Mouse (Mus musculus) ES-E14 (cell line): ENCODE data around the gene Ahctf1. TPM values are rescaled to one million over a fixed set of nuclear protein-coding genes. Genes with fewer than 3 reads are reported as not detected.

Source experiments
- DNase-seq: peaks from one replicate; pipeline ENCODE4 v3.0.0-alpha.2; 2013; ENCODE audit warnings: low read depth, low spot score
- H3K27ac ChIP-seq: 2 replicates; pipeline ENCODE4 v1.5.1; 2012; ENCODE audit warnings: low read depth, mild to moderate bottlenecking, low read length, moderate library complexity, mixed read lengths; ENCODE audit not compliant: poor library complexity, insufficient read depth, severe bottlenecking
- H3K36me3 ChIP-seq: 2 replicates; pipeline ENCODE4 v1.6.1; 2012; ENCODE audit warnings: mild to moderate bottlenecking, low read length, moderate library complexity, mixed read lengths; ENCODE audit not compliant: control insufficient read depth, poor library complexity, insufficient read depth, severe bottlenecking
- H3K4me1 ChIP-seq, 2 experiments: fragments of 150-350 bp in 1 of 2; sonication (generic) in 1 of 2; 2 replicates each; pipeline ENCODE4 v1.6.1; 2012; ENCODE audit warnings: low read length in 2 of 2, mild to moderate bottlenecking in 1 of 2, mixed read lengths in 1 of 2; ENCODE audit not compliant: control insufficient read depth in 2 of 2, insufficient read depth in 2 of 2, poor library complexity in 1 of 2
- H3K4me3 ChIP-seq, 2 experiments: fragments of 150-350 bp in 1 of 2; sonication (generic) in 1 of 2; 2 replicates each; pipeline ENCODE4 v1.5.1; 2012; ENCODE audit warnings: low read length in 2 of 2, low read depth in 1 of 2, mild to moderate bottlenecking in 1 of 2, mixed read lengths in 1 of 2; ENCODE audit not compliant: insufficient read depth in 1 of 2, poor library complexity in 1 of 2, severe bottlenecking in 1 of 2
- H3K9ac ChIP-seq: 2 replicates; pipeline ENCODE4 v1.6.1; 2012; ENCODE audit warnings: low read depth, mild to moderate bottlenecking, low read length, mixed read lengths; ENCODE audit not compliant: poor library complexity, insufficient read depth, severe bottlenecking
- H3K9me3 ChIP-seq: fragments of 150-350 bp; sonication (generic); 2 replicates; pipeline ENCODE4 v1.6.1; 2012; ENCODE audit warnings: low read depth, mild to moderate bottlenecking, low read length; ENCODE audit not compliant: control insufficient read depth, insufficient read depth
- CHD2 ChIP-seq: IDR thresholded peaks from 2 replicates; pipeline ENCODE4 v1.6.1; 2014; ENCODE audit warnings: mild to moderate bottlenecking, low read depth, low read length, inconsistent platforms
- HCFC1 ChIP-seq: IDR thresholded peaks from 2 replicates; pipeline ENCODE4 v1.6.1; 2012; ENCODE audit warnings: low read length, inconsistent platforms, borderline replicate concordance; ENCODE audit not compliant: insufficient read depth
- MAFK ChIP-seq: IDR thresholded peaks from 2 replicates; pipeline ENCODE4 v1.6.1; 2014; ENCODE audit warnings: mild to moderate bottlenecking, low read depth, low read length, inconsistent platforms; ENCODE audit not compliant: insufficient read depth
- ZC3H11A ChIP-seq: IDR thresholded peaks from 2 replicates; pipeline ENCODE4 v1.6.1; 2012; ENCODE audit warnings: low read depth, mild to moderate bottlenecking, inconsistent platforms, low read length, borderline replicate concordance
- ZNF384 ChIP-seq: IDR thresholded peaks from 2 replicates; pipeline ENCODE4 v1.6.1; 2012; ENCODE audit warnings: low read depth, low read length, inconsistent platforms
- in situ Hi-C, 2 experiments: fragments of 600-800 bp; cut with MboI; formaldehyde crosslinking; loops; one replicate each; pipeline ENCODE4 v1.15.1; 2025; ENCODE audit warnings: low sequenced_read_pairs in 2 of 2, inconsistent platforms in 1 of 2; ENCODE audit not compliant: unreplicated experiment in 2 of 2
- total RNA-seq: library from RNA; depleted of rRNA; stranded (reverse); fragments of 300-350 nt; gene quantifications from 2 replicates; pipeline ENCODE4 v1.2.3, GENCODE M21; 2012

The Ahctf1 gene
- total RNA-seq, 1 experiment, result 90.2 TPM

DNA sequence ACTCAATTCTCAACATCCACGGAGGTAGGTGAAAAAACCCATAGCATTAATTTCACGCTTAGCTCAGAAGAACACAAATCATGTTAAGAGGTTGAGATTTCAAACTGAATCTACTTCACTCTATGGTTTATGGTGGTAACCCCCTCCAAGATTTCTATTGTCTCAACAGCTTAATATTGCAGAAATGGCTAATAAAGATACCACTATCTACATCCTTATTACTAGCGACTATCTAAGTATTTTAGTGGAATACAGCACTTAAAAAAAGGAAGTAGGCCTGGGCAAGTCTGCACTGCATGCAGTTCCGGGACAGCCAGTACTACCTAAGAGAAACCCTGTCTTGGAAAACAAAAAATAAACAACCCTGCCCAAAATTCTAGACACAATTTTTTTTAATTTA is 42.9 kb downstream of the Ahctf1 start:
- in situ Hi-C loops, result loop anchor here (25.0 kb wide), 3 partner anchors 827 to 1423 kb away; partner anchors contain the start of gene Hnrnpu (in 1 of the 2)

DNA sequence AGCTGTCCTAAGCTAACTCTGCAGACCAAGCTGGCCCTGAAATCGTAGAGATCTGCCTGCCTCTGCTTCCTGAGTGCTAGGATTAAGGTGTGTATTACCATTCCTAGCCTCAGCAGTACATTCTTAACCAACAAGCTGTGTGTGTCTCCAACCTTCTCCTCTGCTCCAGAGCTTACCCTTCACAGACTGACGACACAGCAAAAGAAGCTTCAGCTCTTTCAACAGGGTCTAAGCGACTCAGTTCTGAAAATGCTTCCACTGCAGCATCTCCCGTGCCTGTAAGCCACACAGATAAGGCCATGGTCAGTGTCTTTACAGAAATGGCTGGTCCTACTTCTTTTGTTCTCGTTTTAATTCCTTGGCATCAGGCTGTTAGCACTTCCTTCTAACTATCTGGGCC is 43.4 kb downstream of the Ahctf1 start:
- TF ChIP-seq HCFC1 (no peak), MAFK (no peak), ZNF384 (no peak), ZC3H11A (no peak), CHD2 (no peak)
- H3K9ac ChIP-seq, result no peak overlapping the region
- no peaks in the 10 kb centered on the region for H3K9me3 ChIP-seq
- DNase-seq, result no peak
- H3K4me1 ChIP-seq, result no peaks in the 10 kb centered on the region
- H3K27ac ChIP-seq, result no peak overlapping the region
- no peak overlapping the region for H3K4me3 ChIP-seq
- in situ Hi-C loops, result loop anchor here (25.0 kb wide), 3 partner anchors 827 to 1423 kb away; partner anchors contain the start of gene Hnrnpu (in 1 of the 2)
- peaks cover 29% of the 10 kb centered on the region for H3K36me3 ChIP-seq

More for the DNA sequence above, 42.9 kb downstream of the Ahctf1 start:
- DNase-seq, result no peak
- Histone ChIP-seq H3K4me3 (no peak overlapping the region), H3K9ac (no peak overlapping the region), H3K36me3 (peaks cover 27% of the 10 kb centered on the region), H3K27ac (no peak overlapping the region), H3K4me1 (no peaks in the 10 kb centered on the region), H3K9me3 (no peaks in the 10 kb centered on the region)
- no peak for TF ChIP-seq MAFK

DNA sequence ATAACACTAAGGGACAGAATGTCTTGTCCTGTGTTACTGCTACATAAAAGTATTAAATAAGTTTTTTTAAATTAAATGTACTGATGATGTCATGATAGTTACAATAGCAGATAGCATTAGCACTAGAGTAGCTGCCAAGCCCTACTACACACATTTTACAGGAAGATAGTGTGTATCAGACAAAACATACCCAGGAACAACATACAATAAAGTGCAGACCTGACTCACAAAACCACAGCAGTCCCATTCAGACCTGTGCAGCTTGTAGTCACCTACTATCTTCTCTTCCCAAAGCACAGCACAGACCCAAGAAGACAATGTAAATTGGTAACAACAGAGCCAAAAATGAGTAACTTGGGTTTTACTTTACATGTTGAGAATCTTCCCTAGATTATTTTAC is 47.0 kb downstream of the Ahctf1 start:
- Histone ChIP-seq H3K36me3 (peaks cover 36% of the 10 kb centered on the region), H3K9ac (no peak overlapping the region), H3K4me1 (no peaks in the 10 kb centered on the region), H3K27ac (no peak overlapping the region), H3K4me3 (no peak overlapping the region), H3K9me3 (no peaks in the 10 kb centered on the region)
- in situ Hi-C loops, result loop anchor here (5.0 to 25.0 kb wide), 4 partner anchors 36 to 1419 kb away; partner anchors contain the start of gene Hnrnpu (in 1 of the 2)
- TF ChIP-seq ZC3H11A (no peak), CHD2 (no peak), MAFK (no peak), HCFC1 (no peak), ZNF384 (no peak)
- no peak for DNase-seq

DNA sequence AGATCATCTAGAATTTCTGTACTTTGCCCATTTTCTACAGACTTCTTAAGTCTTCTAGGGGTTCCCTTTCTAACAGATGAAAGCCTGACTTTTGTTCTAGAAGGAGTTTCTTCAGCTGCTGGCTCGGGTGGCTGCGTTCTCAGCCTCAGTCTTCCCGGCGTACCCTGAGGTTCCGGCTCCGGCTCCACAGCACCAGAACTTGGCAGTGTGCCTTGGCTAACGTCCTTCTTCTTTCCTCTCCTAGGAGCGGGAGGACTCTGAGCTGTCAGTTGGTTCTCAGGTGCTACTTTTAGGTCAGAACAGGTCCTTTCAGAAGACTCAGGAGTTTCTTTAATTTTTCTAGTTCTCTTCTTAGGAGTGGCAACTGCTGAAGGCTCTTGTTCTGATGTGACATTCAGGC is 50.5 kb downstream of the Ahctf1 start:
- no peak overlapping the region for H3K4me3 ChIP-seq
- TF ChIP-seq CHD2, result no peak
- no peak for TF ChIP-seq ZNF384
- no peak for TF ChIP-seq HCFC1
- no peak for TF ChIP-seq MAFK
- TF ChIP-seq ZC3H11A, result no peak
- no peaks in the 10 kb centered on the region for H3K9me3 ChIP-seq
- no peak overlapping the region for H3K27ac ChIP-seq
- H3K4me1 ChIP-seq, result 0 out of 4 replicates have a peak, but pooled peaks cover 0 to 3% of the 10 kb centered on the region in 2 experiments
- no peak overlapping the region for H3K9ac ChIP-seq
- in situ Hi-C loops, result loop anchor here (25.0 kb wide), 3 partner anchors 834 to 1416 kb away; partner anchors contain the start of gene Hnrnpu (in 1 of the 2)
- peaks cover 29% of the 10 kb centered on the region for H3K36me3 ChIP-seq
- DNase-seq, result no peak

DNA sequence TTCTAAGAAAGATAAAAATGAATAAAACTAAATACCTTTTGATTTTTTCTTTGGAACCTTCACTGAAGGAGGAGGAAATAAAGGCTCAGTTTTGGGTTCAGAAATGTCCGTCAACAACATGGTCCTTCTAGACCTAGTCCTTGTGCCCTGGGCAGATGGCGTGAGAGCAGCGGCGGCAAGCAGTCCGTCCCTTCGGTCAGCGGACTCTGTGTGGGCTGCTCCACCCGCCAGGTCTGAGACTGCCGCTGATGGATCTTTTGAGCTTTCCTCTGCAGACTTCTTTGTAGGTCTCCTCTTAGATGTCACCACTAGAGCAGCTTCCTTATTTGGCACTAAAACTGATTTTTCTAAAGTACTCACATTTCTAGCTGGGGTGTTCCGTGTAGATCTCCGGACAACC is 51.2 kb downstream of the Ahctf1 start:
- H3K9ac ChIP-seq, result no peak overlapping the region
- H3K4me3 ChIP-seq, result no peak overlapping the region
- H3K9me3 ChIP-seq, result no peaks in the 10 kb centered on the region
- TF ChIP-seq HCFC1, result no peak
- in situ Hi-C loops, result loop anchor here (25.0 kb wide), 3 partner anchors 835 to 1415 kb away; partner anchors contain the start of gene Hnrnpu (in 1 of the 2)
- H3K36me3 ChIP-seq, result peaks cover 31% of the 10 kb centered on the region
- H3K27ac ChIP-seq, result no peak overlapping the region
- DNase-seq, result no peak
- 0 out of 4 replicates have a peak, but pooled peaks cover 0 to 3% of the 10 kb centered on the region in 2 experiments for H3K4me1 ChIP-seq
